Mouse (Mus musculus) MEL-GATA-1-ER (cell line): ENCODE measurements around the gene Mef2d.

Experiments
- DNase-seq: peaks from one replicate; pipeline ENCODE4 v3.0.0-alpha.2; 2012; ENCODE audit warnings: low read depth; ENCODE audit errors: extremely low read depth

Gene Mef2d

GRCm38 (mm10) chr3:88137821-88138220, 4.4 kb upstream of the Mef2d start:
- peak; percentile 57 for DNase-seq

- peak; percentile 98 for DNase-seq
Observed at GRCm38 (mm10) chr3:88138336-88139242, 3.6 kb upstream of the Mef2d start.

- DNase-seq: no peak
Observed at GRCm38 (mm10) chr3:88139243-88140177, 2.7 kb upstream of the Mef2d start.

- DNase-seq: no peak
Observed at GRCm38 (mm10) chr3:88140178-88140902, 1.8 kb upstream of the Mef2d start.

GRCm38 (mm10) chr3:88140903-88141430, 1.2 kb upstream of the Mef2d start:
- DNase-seq: no peak

- no peak for DNase-seq
Observed at GRCm38 (mm10) chr3:88141439-88141786, 759 bp upstream of the Mef2d start.

GRCm38 (mm10) chr3:88142546-88142915, 359 bp downstream of the Mef2d start:
- no peak for DNase-seq

GRCm38 (mm10) chr3:88142916-88143771, 972 bp downstream of the Mef2d start:
- no peak for DNase-seq

- no peak for DNase-seq
Observed at GRCm38 (mm10) chr3:88143961-88144486, 1.9 kb downstream of the Mef2d start.

GRCm38 (mm10) chr3:88144648-88145410, 2.7 kb downstream of the Mef2d start:
- no peak for DNase-seq

GRCm38 (mm10) chr3:88145411-88145782, 3.2 kb downstream of the Mef2d start:
- DNase-seq: no peak

- no peak for DNase-seq
Observed at GRCm38 (mm10) chr3:88145952-88146351, 3.8 kb downstream of the Mef2d start.

GRCm38 (mm10) chr3:88146376-88147112, 4.4 kb downstream of the Mef2d start:
- no peak for DNase-seq

- DNase-seq: no peak
Observed at GRCm38 (mm10) chr3:88147444-88147843, 5.3 kb downstream of the Mef2d start.

- DNase-seq: no peak
Observed at GRCm38 (mm10) chr3:88147866-88148265, 5.7 kb downstream of the Mef2d start.

- no peak for DNase-seq
Observed at GRCm38 (mm10) chr3:88148354-88148753, 6.2 kb downstream of the Mef2d start.

GRCm38 (mm10) chr3:88148776-88149509, 6.8 kb downstream of the Mef2d start:
- no peak for DNase-seq

- DNase-seq: no peak
Observed at GRCm38 (mm10) chr3:88149510-88149974, 7.4 kb downstream of the Mef2d start.
